Mouse (Mus musculus) right cerebral cortex, postnatal 14 days (tissue): ENCODE results near the gene Pik3r5.

Experiments used
- DNase-seq: peaks from one replicate; pipeline ENCODE4 v3.0.0; 2022

Pik3r5 gene

GRCm38 (mm10) chr11:68533971-68534475, 102.1 kb downstream of the Pik3r5 start:
- DNase-seq: no peak

- no peak for DNase-seq
Observed at GRCm38 (mm10) chr11:68536026-68536425, 104.1 kb downstream of the Pik3r5 start.

GRCm38 (mm10) chr11:68536465-68536864, 104.5 kb downstream of the Pik3r5 start:
- DNase-seq: peak; percentile 42

- DNase-seq: no peak
Observed at GRCm38 (mm10) chr11:68539621-68540020, 107.7 kb downstream of the Pik3r5 start.

GRCm38 (mm10) chr11:68544554-68544953, 112.6 kb downstream of the Pik3r5 start:
- DNase-seq: no peak

- no peak for DNase-seq
Observed at GRCm38 (mm10) chr11:68545172-68545571, 113.3 kb downstream of the Pik3r5 start.

GRCm38 (mm10) chr11:68545682-68546222, 113.8 kb downstream of the Pik3r5 start:
- DNase-seq: no peak
